Mouse (Mus musculus) forebrain, embryonic 14.5 days (tissue): Measurements from ENCODE around the gene Tmco4. TPM values are rescaled to one million over a fixed set of nuclear protein-coding genes. Genes with fewer than 3 reads are reported as not detected.

Source experiments
- polyA plus RNA-seq: library from polyadenylated mRNA; unstranded; fragments of >200 nt; fragmentation: Nextera tagmentation; extraction: Ambion mirVana; gene quantifications from 2 replicates; pipeline ENCODE4 v1.2.1, GENCODE M21; 2014

Gene Tmco4
- polyA plus RNA-seq, 1 experiment from 2014 or later = 0.70 TPM

Other genes with a start within 250 kb of the Tmco4 start
- gene Pla2g2c, start 248.1 kb upstream of the Tmco4 start, polyA plus RNA-seq = 0.28 and 0.41 TPM in 2 replicates
- 3.3 and 3.4 TPM in 2 replicates for gene Ubxn10, start 235.7 kb upstream of the Tmco4 start, polyA plus RNA-seq
- gene Pla2g2f, start 215.3 kb upstream of the Tmco4 start, polyA plus RNA-seq = 0.09 TPM in 1 of 2 replicates, not detected in the other
- 0.17 and 0.24 TPM in 2 replicates for gene Pla2g2d, start 197.2 kb upstream of the Tmco4 start, polyA plus RNA-seq
- 0.67 and 1.0 TPM in 2 replicates for gene Pla2g5, start 109.4 kb upstream of the Tmco4 start, polyA plus RNA-seq
- gene Gm13030, start 98.9 kb upstream of the Tmco4 start, polyA plus RNA-seq = not detected in 2 replicates
- gene Pla2g2e, start 94.9 kb upstream of the Tmco4 start, polyA plus RNA-seq = not detected in 2 replicates
- 2.3 and 2.4 TPM in 2 replicates for gene Otud3, start 58.9 kb upstream of the Tmco4 start, polyA plus RNA-seq
- not detected in 2 replicates for gene Rnf186, start 5.8 kb upstream of the Tmco4 start, polyA plus RNA-seq
- gene Htr6, start 102.7 kb downstream of the Tmco4 start, polyA plus RNA-seq = 0.30 TPM in 2 replicates
- 22.3 and 29.8 TPM in 2 replicates for gene Nbl1, start 120.1 kb downstream of the Tmco4 start, polyA plus RNA-seq
- gene Minos1, start 158.2 kb downstream of the Tmco4 start, polyA plus RNA-seq = 411 and 472 TPM in 2 replicates
- 272 and 278 TPM in 2 replicates for gene Capzb, start 220.0 kb downstream of the Tmco4 start, polyA plus RNA-seq